Mouse (Mus musculus) spleen, postnatal 36 days (tissue): ENCODE measurements around the gene Rabgap1.

ENCODE experiments used
- DNase-seq, 2 experiments: peaks; one replicate each; pipeline ENCODE4 v3.0.0; 2022; ENCODE audit warnings: low spot score in 2 of 2, mixed read lengths in 1 of 2

Gene Rabgap1

DNA sequence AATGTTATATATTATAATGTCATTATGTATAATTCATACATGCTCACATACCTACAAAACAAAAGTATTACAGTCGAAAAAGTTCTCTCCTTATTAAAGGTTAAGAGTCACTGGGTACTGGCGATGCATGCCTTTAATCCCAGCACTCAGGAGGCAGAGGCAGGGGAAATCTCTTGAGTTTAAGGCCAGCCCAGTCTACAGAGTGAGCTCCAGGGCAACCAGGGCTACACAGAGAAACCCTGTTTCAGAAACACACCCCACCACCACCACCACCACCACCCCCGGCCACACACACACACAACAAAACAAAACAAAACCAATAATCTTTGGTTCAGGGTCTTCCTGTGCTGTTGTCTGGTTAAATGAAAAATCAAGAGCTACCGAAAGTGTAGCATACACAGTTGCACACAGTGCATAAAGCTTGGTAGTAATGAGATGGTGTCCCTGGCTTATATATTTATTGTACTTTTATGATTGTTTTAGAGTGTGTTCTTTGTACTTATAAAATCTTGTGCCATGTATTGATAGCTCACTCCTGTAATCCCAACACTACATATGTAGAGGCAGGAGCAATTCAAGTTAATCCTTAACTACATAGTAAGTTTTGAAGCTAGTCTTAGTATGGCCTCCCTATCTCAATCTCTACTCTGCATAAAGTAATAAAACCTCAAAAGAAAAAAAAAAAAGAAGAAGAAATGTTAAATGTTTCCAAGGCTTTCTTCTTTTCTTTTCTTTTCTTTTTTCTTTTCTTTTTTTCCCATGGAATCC, 68.2 kb downstream of the Rabgap1 start:
- DNase-seq, result no peak

GRCm38 (mm10) chr2:37516030-37516710, 73.1 kb downstream of the Rabgap1 start, which contains the start of gene Gpr21:
Gpr21 (plus strand) TSS chr2:37516332.
- no peak for DNase-seq

DNA sequence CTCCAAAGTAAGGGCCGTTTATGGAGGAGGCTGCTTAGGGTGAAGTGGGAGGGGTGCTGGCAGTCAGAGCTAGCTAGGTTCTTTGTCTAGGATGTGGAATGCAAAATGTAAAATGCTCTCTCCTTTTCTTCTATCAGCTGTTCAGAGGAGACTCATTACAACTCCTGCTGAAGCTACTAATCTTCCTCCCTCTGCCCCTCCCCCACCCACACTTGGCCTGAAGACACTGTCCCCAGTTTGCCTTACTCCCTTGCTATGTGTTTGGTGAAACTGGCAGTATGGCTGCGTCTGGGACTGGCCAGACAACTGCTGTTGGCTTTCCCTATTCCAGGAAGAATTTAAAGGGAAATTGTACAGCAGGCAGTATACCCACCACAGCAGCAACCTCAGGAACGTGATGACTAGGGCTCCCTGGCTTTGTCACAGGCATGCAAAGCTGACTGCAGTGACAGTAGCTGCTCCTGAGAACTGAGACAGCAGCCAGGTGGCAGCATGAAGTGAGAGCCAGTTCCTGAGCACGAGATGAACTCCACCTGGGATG, 73.9 kb downstream of the Rabgap1 start:
- no peak for DNase-seq

DNA sequence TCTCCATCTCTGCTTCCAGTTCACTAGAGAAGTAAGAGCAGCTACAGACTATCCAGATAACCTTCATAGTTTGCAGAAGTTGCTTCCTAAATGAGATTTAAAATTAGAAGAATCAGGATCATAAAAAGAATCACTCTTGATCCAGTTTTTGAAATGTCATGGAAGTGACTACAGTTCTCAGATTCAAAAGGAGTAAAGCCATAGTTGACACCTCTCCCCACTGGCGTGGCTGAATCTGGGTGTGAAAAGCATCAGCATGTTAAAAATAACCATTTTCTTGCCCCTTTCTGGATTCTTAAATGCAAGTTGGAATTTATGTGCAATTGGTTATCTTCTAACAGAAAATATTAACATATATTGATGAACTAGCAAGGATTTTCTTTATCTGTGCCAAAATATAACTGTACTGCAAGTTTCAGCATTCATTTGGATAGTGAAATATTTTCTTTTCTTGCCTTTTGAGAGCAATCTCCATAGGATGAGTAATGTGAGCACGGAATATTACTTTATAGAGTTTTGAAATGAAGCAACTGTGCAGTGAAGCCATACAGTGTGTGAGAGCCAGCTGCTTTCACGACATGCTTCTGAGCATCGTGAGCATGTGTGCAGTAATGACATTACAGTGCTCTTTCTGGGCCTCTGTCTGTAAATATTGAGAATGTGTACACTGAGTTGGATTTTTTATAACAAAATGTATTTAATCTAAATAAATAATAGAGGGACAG, 75.6 kb downstream of the Rabgap1 start:
- DNase-seq, result no peak

DNA sequence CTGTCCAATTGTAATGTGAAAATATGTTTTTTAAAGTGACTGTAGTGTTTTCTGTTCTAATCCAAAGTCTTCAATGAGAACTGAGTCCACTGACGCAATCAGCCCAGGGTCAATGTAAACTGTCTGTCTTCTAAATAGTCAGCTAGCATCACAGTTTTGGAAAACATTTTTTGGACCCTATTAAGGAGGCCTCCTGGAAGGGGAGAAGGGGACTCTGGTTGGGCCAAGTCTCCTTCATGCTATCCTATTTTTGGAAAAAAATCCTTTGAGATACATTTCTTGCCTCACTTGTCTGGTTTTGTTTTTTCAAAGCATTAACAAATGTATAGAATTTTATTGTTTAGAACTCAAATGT, 76.2 kb downstream of the Rabgap1 start:
- DNase-seq, result no peak

DNA sequence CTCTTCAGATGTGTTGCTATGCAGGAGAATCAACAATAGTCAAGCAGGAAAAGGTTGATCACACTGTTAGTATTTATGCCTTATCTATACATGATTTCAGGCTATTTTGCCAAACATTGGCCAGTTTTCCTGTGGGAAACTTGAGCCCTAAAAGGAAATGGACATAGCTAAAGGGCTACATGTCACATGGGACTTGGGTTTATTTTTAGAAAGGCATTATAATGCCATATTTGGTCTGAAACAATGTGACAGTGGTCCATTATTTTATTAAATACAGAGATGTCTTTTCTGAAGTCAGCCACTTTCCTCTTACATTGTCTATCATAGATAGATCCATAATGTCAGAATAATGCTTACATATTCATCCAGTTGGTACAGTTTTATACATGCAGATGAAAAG, 84.5 kb downstream of the Rabgap1 start:
- no peak for DNase-seq

- no peak for DNase-seq
Observed at GRCm38 (mm10) chr2:37529397-37529796, 86.3 kb downstream of the Rabgap1 start.

DNA sequence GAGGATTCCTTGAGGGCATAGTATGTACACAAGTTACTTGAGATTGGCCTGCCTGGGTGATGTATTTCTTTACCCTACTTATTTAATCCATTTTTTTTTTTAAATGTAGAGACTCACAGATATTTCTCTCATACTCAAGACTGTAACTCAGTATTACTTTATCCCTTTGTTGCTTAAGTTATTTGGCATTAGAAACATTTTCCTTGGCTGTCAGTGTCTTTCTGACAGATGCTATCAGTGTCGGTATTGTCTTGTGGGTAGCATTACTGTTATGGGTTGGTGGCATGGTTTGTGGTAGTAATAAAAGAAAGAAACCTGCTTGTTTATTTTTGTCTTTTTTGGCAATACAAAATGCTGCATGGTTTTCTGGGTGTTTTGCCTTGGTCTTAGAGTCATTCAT, 87.7 kb downstream of the Rabgap1 start:
- DNase-seq, result no peak

GRCm38 (mm10) chr2:37531639-37532038, 88.6 kb downstream of the Rabgap1 start:
- no peak for DNase-seq

DNA sequence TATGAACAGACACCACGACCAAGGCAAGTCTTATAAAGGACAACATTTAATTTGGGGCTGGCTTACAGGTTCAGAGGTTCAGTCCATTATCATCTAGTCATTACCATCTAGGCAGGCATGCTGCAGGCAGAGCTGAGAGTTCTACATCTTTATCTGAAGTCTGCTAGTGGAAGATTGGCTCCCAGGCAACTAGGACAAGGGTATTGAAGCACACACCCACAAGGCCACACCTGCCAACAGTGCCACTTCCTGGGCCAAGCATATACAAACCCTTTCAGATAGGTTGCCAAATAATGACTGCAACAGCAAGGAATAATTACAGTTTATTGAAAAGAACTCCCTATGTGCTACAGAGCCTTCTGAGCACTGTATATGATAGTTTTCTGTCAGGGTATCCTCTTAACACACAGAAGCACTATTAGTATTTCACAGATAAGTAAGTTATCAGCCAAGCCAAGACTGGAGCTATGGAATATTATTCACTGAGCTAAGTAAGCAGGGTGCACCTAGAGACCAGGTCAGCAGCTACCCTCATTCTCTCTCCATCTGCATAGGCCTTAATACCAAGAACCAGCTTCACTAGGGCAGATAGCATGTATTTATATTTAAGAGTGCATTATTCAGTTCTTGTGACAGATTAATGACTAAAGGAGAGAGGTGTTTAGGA, 106.4 kb downstream of the Rabgap1 start:
- peak; percentile 36 to 53 for DNase-seq

- no peak for DNase-seq
Observed at GRCm38 (mm10) chr2:37556366-37556765, 113.3 kb downstream of the Rabgap1 start.

GRCm38 (mm10) chr2:37565579-37565978, 122.5 kb downstream of the Rabgap1 start:
- peak in 1 of 2 experiments; percentile 3 for DNase-seq

- no peak for DNase-seq
Observed at GRCm38 (mm10) chr2:37566035-37566434, 123.0 kb downstream of the Rabgap1 start.

GRCm38 (mm10) chr2:37569888-37570287, 126.8 kb downstream of the Rabgap1 start:
- no peak for DNase-seq

DNA sequence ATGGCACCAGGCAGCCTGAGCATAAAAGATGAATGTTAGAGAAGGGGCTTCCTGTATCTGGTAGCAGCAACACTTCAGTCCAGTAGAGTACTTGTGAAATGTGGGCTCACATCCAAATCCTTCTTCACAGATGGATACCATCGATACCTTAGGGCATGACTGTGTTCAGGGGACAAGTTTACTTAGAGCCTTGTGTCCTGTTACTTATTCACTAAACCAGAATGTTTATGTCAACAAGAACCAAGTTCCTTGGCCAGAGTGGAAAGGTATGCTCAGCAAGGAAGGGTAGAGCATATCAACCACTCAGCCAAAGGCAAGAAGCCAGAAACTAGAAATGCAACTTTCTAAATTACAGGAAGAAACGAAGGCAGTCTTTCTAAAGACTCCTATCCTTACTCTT, 127.6 kb downstream of the Rabgap1 start:
- no peak for DNase-seq

DNA sequence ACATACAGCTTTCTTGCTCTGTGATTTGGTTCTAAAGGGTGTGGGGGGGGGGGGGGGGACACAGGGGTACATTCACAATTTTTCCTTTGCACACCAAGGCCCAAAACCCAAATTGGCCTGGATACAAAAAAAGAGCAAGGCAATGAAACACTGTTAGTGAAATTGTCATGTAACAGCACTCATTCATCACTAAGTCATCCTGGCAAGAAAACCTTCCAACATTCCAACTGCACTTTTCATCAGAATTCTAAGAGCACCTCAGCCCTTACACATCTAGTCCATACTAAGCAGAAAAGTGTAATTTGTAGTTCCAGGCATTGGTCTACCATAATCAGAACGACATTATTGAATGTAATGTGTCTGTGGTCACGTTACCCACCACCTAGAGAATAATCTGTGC, 129.1 kb downstream of the Rabgap1 start:
- no peak for DNase-seq

GRCm38 (mm10) chr2:37576661-37577060, 133.6 kb downstream of the Rabgap1 start:
- no peak for DNase-seq

DNA sequence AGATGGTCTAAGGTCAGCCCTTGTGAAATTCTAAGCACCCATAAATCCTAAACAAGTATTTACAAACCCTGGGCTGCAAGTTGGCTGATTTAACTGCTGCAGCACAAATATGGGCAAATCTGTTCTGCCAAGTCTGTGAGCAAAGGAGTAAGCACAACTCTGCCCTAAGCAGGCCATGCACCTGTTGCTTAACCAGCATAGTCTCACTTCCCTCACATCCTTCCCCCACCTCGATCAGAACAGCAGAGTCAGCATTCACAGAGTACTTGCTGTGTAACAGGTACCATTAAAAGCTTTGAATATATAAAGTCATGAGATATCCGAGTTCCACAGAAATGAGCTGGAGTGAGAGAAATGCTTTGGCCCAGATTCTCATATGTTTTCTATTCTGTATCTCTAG, 135.1 kb downstream of the Rabgap1 start:
- DNase-seq, result no peak

DNA sequence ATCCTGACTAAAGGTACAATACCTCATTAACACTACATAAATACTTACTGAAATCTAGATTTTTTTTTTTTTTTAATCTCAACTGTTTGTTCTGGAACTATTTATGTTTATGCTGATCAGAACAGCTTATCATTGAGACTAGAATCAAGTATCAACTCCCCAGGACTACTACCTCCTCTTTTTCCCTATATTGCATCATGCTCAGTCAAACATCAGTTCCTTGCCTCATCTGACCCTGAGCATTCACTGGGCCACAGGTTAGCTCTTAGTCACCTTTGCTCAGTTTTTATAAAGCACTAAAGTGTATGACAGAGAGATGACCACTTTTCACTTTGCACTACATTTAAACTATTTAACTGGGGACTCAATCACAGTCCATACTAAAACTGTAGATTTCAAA, 144.8 kb downstream of the Rabgap1 start:
- DNase-seq, result no peak
